Mouse (Mus musculus) megakaryocyte-erythroid progenitor cell, adult 5-6 weeks (primary cell): ENCODE data around the gene Anln. TPM values are rescaled to one million over a fixed set of nuclear protein-coding genes. Genes with fewer than 3 reads are reported as not detected.
"Not testable (repeated sequence)": the region's sequence is repeated elsewhere in the genome, so short reads cannot be mapped to it uniquely, and the experiment has no call there.

Experiments used
- ATAC-seq: replicated peaks from 2 replicates; pipeline ENCODE4 v1.8.0; 2016; ENCODE audit warnings: mild to moderate bottlenecking, inconsistent platforms; ENCODE audit not compliant: severe bottlenecking, poor library complexity, low FRiP score, low TSS enrichment
- total RNA-seq, 2 experiments: library from RNA; stranded (forward) in 1 of 2; stranded (reverse) in 1 of 2; fragments of 200-1000, 215-1000 nt in 1 of 2; fragments of >200 nt in 1 of 2; fragmentation: Nextera tagmentation in 1 of 2; gene quantifications; 2 replicates each; pipeline ENCODE4 v1.2.3; 2014 to 2017

Anln gene
- total RNA-seq, 2 experiments from 2014 or later = 59.5 to 93.1 TPM

DNA sequence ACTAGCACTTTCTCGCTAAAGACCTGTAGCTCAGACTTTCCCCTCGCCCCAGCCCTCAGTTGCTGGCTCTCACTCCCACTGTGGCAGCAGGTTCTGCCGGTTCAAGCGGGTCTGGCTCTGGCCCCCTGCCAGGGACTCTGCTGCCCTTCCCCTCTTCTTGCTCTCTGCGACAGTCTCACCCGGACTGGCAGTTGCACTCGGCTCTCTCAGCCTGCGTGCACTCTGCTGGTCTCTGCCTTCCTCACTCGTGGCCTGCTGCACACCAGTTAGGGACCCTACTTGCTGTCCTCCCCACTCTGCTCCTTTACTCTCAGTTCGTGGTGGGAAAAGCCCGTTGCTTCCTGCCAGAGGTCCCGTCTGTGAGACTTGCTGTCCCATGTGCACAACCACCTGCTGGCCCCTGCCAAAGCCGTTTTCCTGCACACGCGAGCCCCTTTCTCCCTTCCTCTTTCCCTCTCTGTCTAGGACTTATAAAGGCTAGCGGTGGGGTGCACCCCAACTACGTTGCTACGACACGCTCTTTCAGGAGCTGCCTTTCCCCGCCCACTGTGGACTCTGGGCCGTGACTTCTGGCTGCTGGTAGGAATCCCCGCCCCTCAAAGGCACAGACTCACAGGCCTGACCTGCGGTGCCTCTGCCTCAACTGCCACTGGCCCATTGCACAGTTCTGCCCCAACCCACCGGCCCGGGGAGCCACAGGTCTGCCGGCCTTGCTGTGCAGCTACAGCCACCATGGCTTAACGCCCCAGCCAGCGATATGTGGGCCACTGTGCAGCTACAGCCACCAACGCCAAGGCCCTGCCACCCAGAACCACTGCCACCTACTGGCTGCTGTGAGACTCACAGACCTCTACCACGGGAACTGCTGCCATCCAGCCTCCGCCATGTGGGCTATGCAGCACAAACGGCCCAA is 61.3 kb downstream of the Anln start:
- ATAC-seq = peak; percentile 97

DNA sequence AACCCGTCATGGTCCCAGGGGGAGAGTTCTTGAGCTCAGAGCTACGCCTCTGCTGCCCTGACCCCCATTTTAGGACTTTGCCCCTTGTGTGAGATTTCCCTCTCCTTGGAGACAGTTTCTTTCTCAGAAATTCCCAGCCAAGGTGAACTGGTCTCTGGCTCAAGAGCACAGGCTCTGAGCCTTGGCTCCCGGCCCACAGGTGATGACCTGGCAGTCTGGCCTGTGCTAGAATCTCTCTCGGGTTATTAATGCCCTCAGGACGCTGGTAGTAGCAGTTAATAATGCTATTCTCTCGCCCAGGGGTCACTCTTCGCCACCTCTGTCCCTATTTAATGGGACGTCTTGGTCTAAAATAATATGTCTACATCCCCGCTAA is 61.9 kb downstream of the Anln start:
- 0 out of 2 replicates have a peak, but pooled peaks have one; percentile 3 for ATAC-seq

DNA sequence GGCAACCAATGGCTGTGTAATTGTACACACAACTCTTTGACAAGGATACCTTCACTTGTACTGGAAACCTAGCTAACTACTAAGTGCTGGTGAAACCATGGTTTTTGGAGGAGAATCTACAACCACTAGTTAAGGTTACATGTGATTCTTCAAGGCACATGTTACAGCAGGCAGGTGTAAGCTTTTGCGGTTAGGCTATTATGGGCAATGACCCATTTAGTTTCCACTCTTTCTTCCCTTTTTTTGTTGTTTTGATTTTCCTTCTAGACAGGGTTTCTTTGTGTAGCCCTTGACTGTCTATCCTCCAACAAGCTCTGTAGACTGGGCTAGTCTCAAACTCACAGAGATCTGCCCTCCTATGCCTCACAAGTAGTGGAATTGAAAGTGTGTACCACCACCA is 64.4 kb downstream of the Anln start:
- ATAC-seq = no peak

DNA sequence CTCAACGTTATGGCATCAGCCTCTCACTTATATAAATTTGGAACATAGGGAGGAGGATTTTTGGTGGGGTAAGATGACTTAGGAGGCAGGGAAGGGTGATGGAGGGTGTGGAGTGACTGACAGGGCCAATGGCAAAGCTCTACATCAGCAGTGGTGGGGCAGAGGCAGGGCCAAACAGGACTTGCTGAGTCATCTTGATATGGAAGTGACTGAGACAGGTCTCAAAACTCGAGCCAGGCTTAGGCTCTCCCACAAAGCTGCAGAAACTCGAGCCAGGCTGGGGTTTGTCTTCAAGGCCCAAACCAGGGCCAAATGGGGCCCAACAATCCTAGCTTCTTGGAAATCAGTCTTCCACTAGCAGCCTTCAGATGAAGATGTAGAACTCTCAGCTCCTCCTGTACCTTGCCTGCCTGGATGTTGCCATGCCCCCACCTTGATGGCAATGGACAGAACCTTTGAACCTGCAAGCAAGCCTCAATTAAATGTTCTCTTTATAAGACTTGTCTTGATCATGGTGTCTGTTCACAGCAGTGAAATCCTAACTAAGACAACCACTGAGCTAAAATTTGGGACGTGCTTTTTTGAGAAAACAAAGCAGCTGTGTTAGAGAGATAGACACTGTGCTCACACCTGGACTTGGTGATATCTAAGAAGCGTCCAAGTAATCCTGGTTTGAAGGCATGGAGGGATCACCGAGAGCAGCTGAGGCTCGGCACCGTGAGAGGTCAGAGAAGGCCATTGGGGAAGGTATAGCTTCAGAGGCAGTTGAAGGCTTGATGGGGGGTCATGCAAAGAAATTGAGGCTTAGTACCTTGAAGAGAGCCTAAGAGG is 66.4 kb downstream of the Anln start:
- no peak for ATAC-seq

DNA sequence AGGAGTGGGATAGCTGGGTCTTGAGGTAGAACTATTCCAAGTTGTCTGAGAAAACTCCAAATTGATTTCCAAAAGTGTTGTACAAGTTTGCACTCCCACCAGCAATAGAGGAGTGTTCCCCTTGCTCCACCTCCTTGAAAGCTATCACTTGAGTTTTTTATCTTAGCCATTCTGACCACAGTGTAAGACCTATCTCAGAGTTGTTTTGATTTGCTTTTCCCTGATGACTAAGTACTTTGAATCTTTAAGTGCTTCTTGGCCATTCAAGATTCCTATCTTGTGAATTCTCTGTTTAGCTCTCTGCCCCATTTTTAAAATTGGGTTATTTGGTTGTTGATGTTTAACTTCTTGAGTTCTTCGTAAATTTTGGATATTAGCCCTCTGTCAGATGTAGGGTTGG is 69.9 kb downstream of the Anln start:
- ATAC-seq = no peak

DNA sequence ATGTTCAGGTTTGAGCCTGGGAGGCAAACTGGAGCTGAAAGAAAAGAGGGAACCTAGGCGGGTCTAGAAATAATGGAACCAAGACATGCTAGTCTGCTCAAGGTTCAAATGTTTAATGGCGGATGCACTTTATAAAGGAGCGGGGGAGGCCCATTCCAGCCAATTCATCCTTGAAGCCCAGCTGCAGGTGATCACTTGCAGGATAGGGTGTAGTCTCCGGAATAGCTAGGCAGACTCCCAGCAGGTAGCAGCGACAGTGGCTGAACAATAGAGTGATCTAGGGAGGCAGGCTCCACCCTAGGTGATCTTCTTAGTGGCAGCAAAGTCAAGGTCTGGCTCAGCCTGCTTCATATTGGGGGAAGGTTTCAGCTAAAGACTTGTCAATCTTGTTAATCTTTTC is 72.9 kb downstream of the Anln start:
- not testable (repeated sequence) for ATAC-seq

DNA sequence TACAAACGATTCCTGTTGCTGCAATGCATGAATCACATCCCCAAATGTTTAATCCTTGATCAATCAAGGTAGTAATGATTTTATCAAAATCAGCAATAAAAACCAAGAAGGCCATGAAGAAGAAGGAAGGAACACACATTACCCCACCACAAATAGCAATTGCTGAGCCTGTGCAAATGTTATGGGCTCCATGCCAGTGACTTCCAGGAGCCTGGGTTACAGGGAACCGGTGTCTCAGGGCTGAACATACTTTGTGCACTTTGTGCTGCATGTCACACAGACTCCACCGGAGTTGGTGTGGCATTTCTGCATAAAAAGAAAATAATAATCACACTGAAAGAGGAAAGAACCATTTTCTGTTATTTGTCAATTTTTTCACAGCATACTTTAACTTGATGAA is 74.9 kb downstream of the Anln start:
- ATAC-seq = no peak

DNA sequence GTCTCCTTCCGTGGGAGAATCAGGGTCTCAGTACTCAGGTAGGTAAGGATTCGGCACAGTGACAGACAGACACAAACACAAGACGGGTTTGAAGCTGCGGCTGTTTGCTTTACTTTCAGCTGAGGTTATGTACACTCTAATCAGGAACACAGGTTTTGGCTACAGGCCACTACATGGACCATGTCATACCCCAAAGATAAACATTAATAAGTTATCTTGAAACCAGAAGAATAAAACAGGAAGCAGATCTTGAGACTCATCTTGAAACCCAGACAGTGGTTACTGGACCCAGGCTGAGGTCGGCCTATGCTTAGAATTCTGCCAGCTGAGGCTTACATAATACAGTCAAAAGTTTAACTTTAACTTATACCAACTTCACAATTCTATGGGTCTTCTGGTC is 75.8 kb downstream of the Anln start:
- no peak for ATAC-seq

DNA sequence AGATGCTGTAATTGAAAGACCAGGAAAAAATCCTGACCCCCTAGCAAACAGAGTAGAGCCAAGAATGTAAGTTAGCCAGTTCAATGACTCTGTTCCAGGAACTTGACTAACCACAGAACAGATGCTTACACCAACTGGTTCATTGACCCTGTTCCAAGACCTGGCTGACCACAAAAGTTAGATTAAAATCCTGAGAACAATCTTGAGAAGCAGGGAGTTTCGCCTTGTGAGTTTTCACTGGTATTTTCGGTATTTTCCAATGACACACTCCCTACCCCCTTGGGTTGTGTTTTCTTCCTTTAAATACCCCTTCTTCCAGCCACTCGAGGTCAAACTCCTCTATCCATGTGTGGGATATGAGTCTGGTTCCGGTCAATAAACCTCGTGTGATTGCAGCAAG is 79.3 kb downstream of the Anln start:
- no peak for ATAC-seq

DNA sequence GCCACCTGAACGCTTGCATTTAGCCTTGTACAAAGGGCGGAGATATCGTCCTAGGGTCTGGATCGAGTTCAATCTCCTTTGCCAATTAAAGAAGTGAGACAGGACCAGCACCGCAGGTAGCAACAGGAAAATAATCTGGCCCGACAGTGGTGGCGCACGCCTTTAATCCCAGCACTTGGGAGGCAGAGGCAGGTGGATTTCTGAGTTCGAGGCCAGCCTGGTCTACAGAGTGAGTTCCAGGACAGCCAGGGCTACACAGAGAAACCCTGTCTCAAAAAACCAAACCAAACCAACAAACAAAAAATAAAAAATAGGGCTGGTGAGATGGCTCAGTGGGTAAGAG is 81.1 kb downstream of the Anln start:
- ATAC-seq = not testable (repeated sequence)

DNA sequence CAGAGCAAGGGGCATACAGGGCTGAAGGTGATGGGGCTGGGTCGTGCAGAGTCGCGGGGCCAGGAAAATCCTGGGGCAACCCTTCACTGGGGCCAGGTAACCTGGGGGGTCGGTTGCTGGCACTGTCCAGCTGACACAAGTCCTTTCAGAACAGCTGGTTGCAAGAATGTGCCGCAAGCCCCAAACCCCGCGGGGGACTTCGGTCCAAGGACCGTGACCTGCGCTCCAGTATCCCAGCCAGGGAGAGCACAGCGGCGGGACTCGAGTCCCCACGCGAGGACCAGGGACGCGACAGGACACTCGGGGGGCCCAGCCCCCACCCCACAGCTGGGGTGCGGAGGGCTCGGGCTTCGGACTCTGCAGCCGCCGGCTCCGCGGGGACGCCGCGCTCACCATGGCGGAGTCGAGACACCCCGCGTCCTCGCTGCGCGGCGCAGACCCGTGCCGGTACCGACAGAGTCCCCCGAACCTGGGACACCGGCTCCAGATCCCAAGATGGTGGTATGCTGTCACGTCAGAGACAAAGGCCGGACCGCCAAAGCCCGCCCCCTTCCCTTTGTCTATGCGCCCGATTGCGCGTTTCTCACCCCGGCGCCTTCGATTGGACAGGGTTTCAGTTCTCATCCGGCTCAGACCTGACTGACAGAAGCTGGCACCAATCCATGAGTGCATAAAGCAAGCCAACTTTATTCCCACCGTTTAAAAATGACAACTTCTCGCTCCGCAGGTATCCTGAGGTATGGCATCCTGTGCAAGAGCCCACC is 81.7 kb downstream of the Anln start, which contains the start of gene Zfp810:
Zfp810 (minus strand) TSS at position 493 of the 764 bp plus-strand sequence.
- peak; percentile 99 for ATAC-seq

DNA sequence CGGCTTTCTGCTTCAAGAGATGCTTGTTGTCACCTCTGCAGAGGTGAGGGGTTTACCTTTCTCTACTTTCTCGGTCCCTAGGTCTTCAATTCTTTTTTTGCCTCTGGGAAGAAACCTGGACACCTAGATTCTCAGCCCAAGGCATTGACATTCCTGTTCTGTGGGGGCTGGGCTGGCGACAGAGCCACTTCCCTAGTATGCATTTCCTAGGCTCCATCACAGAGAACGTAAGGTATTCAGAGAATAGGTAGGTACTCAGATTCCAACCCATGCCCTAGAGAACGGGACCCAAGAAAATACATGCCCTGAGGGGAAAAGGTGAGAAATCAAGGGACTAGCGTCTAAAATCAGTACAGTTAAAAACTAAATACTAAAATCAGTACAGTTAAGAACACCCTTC is 82.3 kb downstream of the Anln start:
- no peak for ATAC-seq

DNA sequence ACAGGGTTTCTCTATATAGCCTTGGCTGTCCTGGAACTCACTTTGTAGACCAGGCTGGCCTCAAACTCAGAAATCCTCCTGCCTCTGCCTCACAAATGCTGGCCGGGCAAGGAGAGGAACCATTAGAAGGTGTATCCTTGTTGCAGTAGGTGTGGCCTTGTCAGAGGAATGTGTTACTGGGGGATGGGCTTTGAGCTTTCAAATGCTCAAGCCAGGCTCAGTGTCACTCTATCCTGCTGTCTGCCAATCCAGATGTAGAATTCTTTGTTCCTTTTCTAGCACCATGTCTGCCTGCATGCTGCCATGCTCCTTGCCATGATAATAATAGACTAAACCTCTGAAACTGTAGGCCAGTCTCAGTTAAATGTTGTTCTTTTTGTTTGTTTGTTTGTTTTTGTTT is 86.8 kb downstream of the Anln start:
- ATAC-seq = no peak

Other genes with a start within 250 kb of the Anln start
- 31.2 and 49.5 TPM in 2 replicates for gene Pigyl, start 232.3 kb downstream of the Anln start, total RNA-seq (2014; fragmentation: Nextera tagmentation)
- 22.3 and 42.3 TPM in 2 replicates for gene Pigyl, start 232.3 kb downstream of the Anln start, total RNA-seq (2017)
- gene Zfp872, start 201.1 kb downstream of the Anln start, total RNA-seq (2014; fragmentation: Nextera tagmentation) = not detected in 2 replicates
- not detected in 2 replicates for gene Zfp872, start 201.1 kb downstream of the Anln start, total RNA-seq (2017)
- 50.6 and 53.6 TPM in 2 replicates for gene Zfp809, start 163.5 kb downstream of the Anln start, total RNA-seq (2014; fragmentation: Nextera tagmentation)
- 34.1 and 44.6 TPM in 2 replicates for gene Zfp809, start 163.5 kb downstream of the Anln start, total RNA-seq (2017)
- gene Zfp599, start 129.3 kb downstream of the Anln start, total RNA-seq (2014; fragmentation: Nextera tagmentation) = 6.2 and 6.3 TPM in 2 replicates
- 6.7 and 13.7 TPM in 2 replicates for gene Zfp599, start 129.3 kb downstream of the Anln start, total RNA-seq (2017)
- 9.7 and 13.3 TPM in 2 replicates for gene Zfp810, start 81.5 kb downstream of the Anln start, total RNA-seq (2014; fragmentation: Nextera tagmentation)
- 5.6 and 6.3 TPM in 2 replicates for gene Zfp810, start 81.5 kb downstream of the Anln start, total RNA-seq (2017)
- 5.8 and 10.7 TPM in 2 replicates for gene 9530077C05Rik, start 22.3 kb upstream of the Anln start, total RNA-seq (2014; fragmentation: Nextera tagmentation)
- gene 9530077C05Rik, start 22.3 kb upstream of the Anln start, total RNA-seq (2017) = 11.7 and 16.4 TPM in 2 replicates
- not detected in 2 replicates for gene Gm17545, start 65.1 kb upstream of the Anln start, total RNA-seq (2014; fragmentation: Nextera tagmentation)
- gene Gm17545, start 65.1 kb upstream of the Anln start, total RNA-seq (2017) = not detected in 2 replicates
- gene Rp9, start 80.6 kb upstream of the Anln start, total RNA-seq (2014; fragmentation: Nextera tagmentation) = 128 and 174 TPM in 2 replicates
- 257 and 309 TPM in 2 replicates for gene Rp9, start 80.6 kb upstream of the Anln start, total RNA-seq (2017)
- gene Bbs9, start 86.5 kb upstream of the Anln start, total RNA-seq (2014; fragmentation: Nextera tagmentation) = 12.2 and 25.8 TPM in 2 replicates
- 17.8 and 20.2 TPM in 2 replicates for gene Bbs9, start 86.5 kb upstream of the Anln start, total RNA-seq (2017)